Mouse (Mus musculus): ENCODE data around the gene Pdzrn4. TPM values are rescaled to one million over a fixed set of nuclear protein-coding genes. Genes with fewer than 3 reads are reported as not detected.

Gene Pdzrn4
- total and polyA plus RNA-seq, 2 experiments from 2014 or later = 14.6 to 23.0 TPM

GRCm38 (mm10) chr15:92580217-92580616, 183.5 kb downstream of the Pdzrn4 start:
- 38% methylated on average over 3 of the region's 3 CpGs for WGBS
- H3K27me3 ChIP-seq (ENCODE audit: insufficient read depth, low read length) = no peaks in the 10 kb centered on the region
- TF ChIP-seq CTCF (IDR thresholded peaks at IDR 0.05) = no peak

DNA sequence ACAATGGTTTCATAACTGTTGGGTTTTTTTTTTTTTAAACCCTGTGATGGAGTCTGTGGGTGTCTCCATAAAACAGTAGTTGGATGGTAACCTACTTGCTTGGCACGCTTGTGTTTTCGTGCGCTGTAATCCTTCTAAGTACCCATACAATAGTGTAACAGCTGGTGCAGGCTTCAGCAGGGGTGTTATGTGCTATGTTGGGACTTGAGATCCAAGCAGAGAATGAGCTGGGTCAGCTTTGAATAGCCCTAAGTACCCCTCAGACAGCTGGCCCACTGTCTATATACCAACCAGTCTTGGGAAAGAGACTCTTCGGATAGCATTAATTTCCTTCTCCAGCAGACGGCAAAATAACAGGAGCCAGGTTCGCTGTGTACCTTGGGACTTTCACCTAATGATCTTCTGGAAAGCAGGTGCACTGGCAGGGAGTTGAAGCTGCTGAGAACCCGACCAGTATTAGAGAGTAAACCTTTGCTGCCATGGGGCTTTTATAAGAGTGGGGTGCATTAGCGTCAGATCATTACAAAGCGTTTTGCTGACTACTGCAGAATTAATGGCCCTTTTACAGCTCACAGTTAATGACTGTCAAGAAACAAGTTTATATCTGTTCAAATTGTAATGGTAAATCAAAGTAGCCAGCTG, 184.2 kb downstream of the Pdzrn4 start:
- Histone ChIP-seq H3K9ac (replicated peaks; ENCODE audit: low read length, poor library complexity, severe bottlenecking) (no peak overlapping the region), H3K27ac (ENCODE audit: low read depth, low read length) (no peak overlapping the region), H3K4me1 (ENCODE audit: insufficient read depth, low read length) (no peaks in the 10 kb centered on the region), H3K4me3 (ENCODE audit: low read depth, low read length) (no peak overlapping the region), H3K4me2 (ENCODE audit: low read depth, low read length, poor library complexity, severe bottlenecking) (no peak overlapping the region), H3K36me3 (ENCODE audit: insufficient read depth, low read length) (no peaks in the 10 kb centered on the region), H3K27me3 (ENCODE audit: insufficient read depth, low read length) (no peaks in the 10 kb centered on the region), H3K9me3 (ENCODE audit: low read length) (no peaks in the 10 kb centered on the region)
- DNase-seq (ENCODE audit: low spot score) (no peak), ATAC-seq (ENCODE audit: low FRiP score) (no peak)
- TF ChIP-seq CTCF (IDR thresholded peaks at IDR 0.05) = 0 out of 2 replicates have a peak, but pooled peaks have one; percentile 4
- 39% methylated on average over 9 of the region's 9 CpGs for WGBS

More at GRCm38 (mm10) chr15:92580217-92580616, 183.5 kb downstream of the Pdzrn4 start:
- Histone ChIP-seq H3K9ac (replicated peaks; ENCODE audit: low read length, poor library complexity, severe bottlenecking) (no peak overlapping the region), H3K4me2 (ENCODE audit: low read depth, low read length, poor library complexity, severe bottlenecking) (no peak overlapping the region), H3K4me3 (ENCODE audit: low read depth, low read length) (no peak overlapping the region), H3K27ac (ENCODE audit: low read depth, low read length) (no peak overlapping the region), H3K4me1 (ENCODE audit: insufficient read depth, low read length) (no peaks in the 10 kb centered on the region), H3K36me3 (ENCODE audit: insufficient read depth, low read length) (no peaks in the 10 kb centered on the region), H3K9me3 (ENCODE audit: low read length) (no peaks in the 10 kb centered on the region)
- ATAC-seq (ENCODE audit: low FRiP score) (no peak), DNase-seq (ENCODE audit: low spot score) (no peak)

GRCm38 (mm10) chr15:92584357-92585138, 187.9 kb downstream of the Pdzrn4 start:
- no peaks in the 10 kb centered on the region for H3K4me1 ChIP-seq (ENCODE audit: insufficient read depth, low read length)
- no peak for ATAC-seq (ENCODE audit: low FRiP score)
- DNase-seq (ENCODE audit: low spot score) = no peak
- H3K27me3 ChIP-seq (ENCODE audit: insufficient read depth, low read length) = no peaks in the 10 kb centered on the region
- H3K36me3 ChIP-seq (ENCODE audit: insufficient read depth, low read length) = no peaks in the 10 kb centered on the region
- WGBS = 82% methylated on average over 14 of the region's 14 CpGs
- H3K9ac ChIP-seq (replicated peaks; ENCODE audit: low read length, poor library complexity, severe bottlenecking) = no peak overlapping the region
- no peak for TF ChIP-seq CTCF (IDR thresholded peaks at IDR 0.05)
- H3K4me2 ChIP-seq (ENCODE audit: low read depth, low read length, poor library complexity, severe bottlenecking) = no peak overlapping the region
- no peak overlapping the region for H3K4me3 ChIP-seq (ENCODE audit: low read depth, low read length)
- H3K27ac ChIP-seq (ENCODE audit: low read depth, low read length) = no peak overlapping the region
- no peaks in the 10 kb centered on the region for H3K9me3 ChIP-seq (ENCODE audit: low read length)

DNA sequence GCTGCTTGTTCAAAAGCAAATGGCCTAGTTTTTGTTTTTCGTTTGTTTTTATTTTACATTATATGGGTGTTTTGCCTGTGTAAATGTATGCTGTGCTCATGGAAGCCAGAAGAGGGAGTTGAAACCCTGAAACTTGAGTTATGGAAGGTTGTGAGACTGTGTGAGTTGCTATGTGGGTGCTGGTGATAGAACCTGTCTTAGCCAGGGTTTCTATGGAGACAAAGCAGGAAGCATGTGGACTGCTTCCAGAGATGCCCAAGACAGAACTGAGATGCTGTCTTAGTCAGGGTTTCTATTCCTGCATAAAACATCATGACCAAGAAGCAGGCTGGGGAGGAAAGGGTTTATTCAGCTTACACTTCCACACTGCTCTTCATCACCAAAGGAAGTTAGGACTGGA, 190.8 kb downstream of the Pdzrn4 start:
- no peaks in the 10 kb centered on the region for H3K27me3 ChIP-seq (ENCODE audit: insufficient read depth, low read length)
- DNase-seq (ENCODE audit: low spot score) (no peak), ATAC-seq (ENCODE audit: low FRiP score) (no peak)
- no peak overlapping the region for H3K9ac ChIP-seq (replicated peaks; ENCODE audit: low read length, poor library complexity, severe bottlenecking)
- no peaks in the 10 kb centered on the region for H3K36me3 ChIP-seq (ENCODE audit: insufficient read depth, low read length)
- no peak overlapping the region for H3K27ac ChIP-seq (ENCODE audit: low read depth, low read length)
- no peak overlapping the region for H3K4me2 ChIP-seq (ENCODE audit: low read depth, low read length, poor library complexity, severe bottlenecking)
- peak; percentile 27 for TF ChIP-seq CTCF (IDR thresholded peaks at IDR 0.05)
- H3K4me1 ChIP-seq (ENCODE audit: insufficient read depth, low read length) = no peaks in the 10 kb centered on the region
- no peak overlapping the region for H3K4me3 ChIP-seq (ENCODE audit: low read depth, low read length)
- 87% methylated on average over 1 of the region's 1 CpGs for whole genome bisulfite sequencing
- no peaks in the 10 kb centered on the region for H3K9me3 ChIP-seq (ENCODE audit: low read length)

- WGBS = 44% methylated on average over 2 of the region's 2 CpGs
- Histone ChIP-seq H3K4me2 (ENCODE audit: low read depth, low read length, poor library complexity, severe bottlenecking) (no peak overlapping the region), H3K36me3 (ENCODE audit: insufficient read depth, low read length) (no peaks in the 10 kb centered on the region), H3K27ac (ENCODE audit: low read depth, low read length) (no peak overlapping the region), H3K27me3 (ENCODE audit: insufficient read depth, low read length) (no peaks in the 10 kb centered on the region), H3K4me1 (ENCODE audit: insufficient read depth, low read length) (no peaks in the 10 kb centered on the region), H3K4me3 (ENCODE audit: low read depth, low read length) (no peak overlapping the region), H3K9me3 (ENCODE audit: low read length) (no peaks in the 10 kb centered on the region), H3K9ac (replicated peaks; ENCODE audit: low read length, poor library complexity, severe bottlenecking) (no peak overlapping the region)
- DNase-seq (ENCODE audit: low spot score) = peak; percentile 83
- ATAC-seq (ENCODE audit: low FRiP score) = no peak
- TF ChIP-seq CTCF (IDR thresholded peaks at IDR 0.05) = no peak
These were observed 198.0 kb downstream of the Pdzrn4 start for GRCm38 (mm10) chr15:92594721-92595120.

All from midbrain, postnatal 0 days (tissue).